Mouse (Mus musculus): ENCODE measurements around the gene Mettl7a1. TPM values are rescaled to one million over a fixed set of nuclear protein-coding genes. Genes with fewer than 3 reads are reported as not detected.
A peak's percentile ranks its signal among the peaks of the same experiment; 100 is the strongest.
"Not testable (repeated sequence)": the region's sequence is repeated elsewhere in the genome, so short reads cannot be mapped to it uniquely, and the experiment has no call there.

Mettl7a1 gene
- 3.2 and 3.9 TPM in 2 replicates for polyA plus RNA-seq (2014; fragmentation: Nextera tagmentation; extraction: Ambion mirVana)

GRCm38 (mm10) chr15:100304019-100304991, at the start of gene Mettl7a1:
Gene Mettl7a1, plus strand, starts transcription at chr15:100304140.
- ATAC-seq (replicated peaks; ENCODE audit: low FRiP score) (peak; percentile 87), DNase-seq (ENCODE audit: low spot score) (peak; percentile 82)
- WGBS, result 3% methylated on average over 25 of the region's 30 CpGs
- Histone ChIP-seq H3K4me2 (ENCODE audit: low read depth, low read length, severe bottlenecking) (peak within 1 kb of the TSS; percentile 67), H3K27ac (ENCODE audit: low read depth, low read length) (peak within 1 kb of the TSS; percentile 44; the same call in 1 of the 2 replicates), H3K36me3 (ENCODE audit: control insufficient read depth, insufficient read depth, low read length) (no peaks in the 10 kb centered on the region), H3K27me3 (ENCODE audit: control insufficient read depth, insufficient read depth, low read length) (no peaks in the 10 kb centered on the region), H3K4me3 (ENCODE audit: low read depth, low read length) (peak within 1 kb of the TSS; percentile 42), H3K9me3 (ENCODE audit: control insufficient read depth, low read length) (no peaks in the 10 kb centered on the region), H3K4me1 (replicated peaks; ENCODE audit: control insufficient read depth, insufficient read depth, low read length) (no peaks in the 10 kb centered on the region), H3K9ac (ENCODE audit: low read length) (peak within 1 kb of the TSS; percentile 67)

DNA sequence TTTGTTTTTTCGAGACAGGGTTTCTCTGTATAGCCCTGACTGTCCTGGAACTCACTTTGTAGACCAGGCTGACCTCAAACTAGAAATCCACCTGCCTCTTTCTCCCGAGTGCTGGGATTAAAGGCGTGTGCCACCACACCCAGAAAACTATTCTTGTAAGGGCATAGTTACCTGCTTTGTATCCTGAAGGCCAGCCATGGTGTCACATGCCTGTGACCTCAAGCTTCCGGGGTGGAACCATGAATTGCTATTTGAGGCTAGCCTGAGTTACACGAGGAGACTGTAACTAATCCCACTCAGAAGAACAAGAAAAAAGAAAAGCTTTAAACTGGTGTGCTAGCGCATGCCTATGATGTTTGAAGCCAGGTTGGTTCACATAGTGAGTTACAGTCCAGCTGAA, 47.6 kb upstream of the Mettl7a1 start:
- Histone ChIP-seq H3K27ac (ENCODE audit: low read depth, low read length) (no peak overlapping the region), H3K36me3 (ENCODE audit: control insufficient read depth, insufficient read depth, low read length) (peaks cover 20% of the 10 kb centered on the region; the same call in 1 of the 2 replicates), H3K4me3 (ENCODE audit: low read depth, low read length) (no peak overlapping the region), H3K27me3 (ENCODE audit: control insufficient read depth, insufficient read depth, low read length) (no peaks in the 10 kb centered on the region), H3K4me2 (ENCODE audit: low read depth, low read length, severe bottlenecking) (no peak overlapping the region), H3K4me1 (replicated peaks; ENCODE audit: control insufficient read depth, insufficient read depth, low read length) (no peaks in the 10 kb centered on the region), H3K9ac (ENCODE audit: low read length) (no peak overlapping the region), H3K9me3 (ENCODE audit: control insufficient read depth, low read length) (no peaks in the 10 kb centered on the region)
- ATAC-seq (replicated peaks; ENCODE audit: low FRiP score) (no peak), DNase-seq (ENCODE audit: low spot score) (no peak)
- WGBS, result 91% methylated on average over 6 of the region's 6 CpGs

- Histone ChIP-seq H3K4me3 (ENCODE audit: low read depth, low read length) (no peak overlapping the region), H3K4me2 (ENCODE audit: low read depth, low read length, severe bottlenecking) (no peak overlapping the region), H3K36me3 (ENCODE audit: control insufficient read depth, insufficient read depth, low read length) (peaks cover 20% of the 10 kb centered on the region; the same call in 1 of the 2 replicates), H3K9ac (ENCODE audit: low read length) (no peak overlapping the region), H3K9me3 (ENCODE audit: control insufficient read depth, low read length) (no peaks in the 10 kb centered on the region), H3K4me1 (replicated peaks; ENCODE audit: control insufficient read depth, insufficient read depth, low read length) (no peaks in the 10 kb centered on the region), H3K27me3 (ENCODE audit: control insufficient read depth, insufficient read depth, low read length) (no peaks in the 10 kb centered on the region), H3K27ac (ENCODE audit: low read depth, low read length) (no peak overlapping the region)
- ATAC-seq (replicated peaks; ENCODE audit: low FRiP score) (no peak), DNase-seq (ENCODE audit: low spot score) (no peak)
- WGBS, result 94% methylated on average over 5 of the region's 5 CpGs
These were observed 46.6 kb upstream of the Mettl7a1 start for GRCm38 (mm10) chr15:100257305-100257704.

- 95% methylated on average over 7 of the region's 7 CpGs for WGBS
- Histone ChIP-seq H3K9me3 (ENCODE audit: control insufficient read depth, low read length) (no peaks in the 10 kb centered on the region), H3K9ac (ENCODE audit: low read length) (no peak overlapping the region), H3K4me1 (replicated peaks; ENCODE audit: control insufficient read depth, insufficient read depth, low read length) (no peaks in the 10 kb centered on the region), H3K4me2 (ENCODE audit: low read depth, low read length, severe bottlenecking) (no peak overlapping the region), H3K27me3 (ENCODE audit: control insufficient read depth, insufficient read depth, low read length) (no peaks in the 10 kb centered on the region), H3K36me3 (ENCODE audit: control insufficient read depth, insufficient read depth, low read length) (peaks cover 12% of the 10 kb centered on the region; the same call in 1 of the 2 replicates), H3K4me3 (ENCODE audit: low read depth, low read length) (no peak overlapping the region), H3K27ac (ENCODE audit: low read depth, low read length) (no peak overlapping the region)
- no peak for DNase-seq (ENCODE audit: low spot score)
- no peak for ATAC-seq (replicated peaks; ENCODE audit: low FRiP score)
These were observed 45.1 kb upstream of the Mettl7a1 start for GRCm38 (mm10) chr15:100258646-100259425.

DNA sequence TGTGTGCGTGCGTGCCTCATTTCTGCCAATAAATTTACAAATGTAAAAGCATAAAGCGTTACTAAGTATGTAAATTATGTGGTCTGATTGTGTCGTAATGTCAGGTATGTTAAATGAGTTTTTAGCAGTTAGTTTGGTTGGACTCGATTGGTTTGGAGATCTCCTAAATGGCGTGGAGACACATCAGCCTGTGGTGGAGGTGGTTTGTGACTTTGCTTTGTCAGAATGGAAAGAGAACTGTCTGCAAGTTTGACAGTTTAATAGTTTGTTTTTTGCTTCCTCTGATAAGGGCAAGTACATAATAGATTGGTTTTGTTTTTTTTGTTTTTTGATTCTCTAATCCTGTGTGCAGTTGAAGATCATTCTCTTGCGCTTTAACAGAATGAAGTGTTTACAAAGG, 43.6 kb upstream of the Mettl7a1 start:
- H3K4me1 ChIP-seq (replicated peaks; ENCODE audit: control insufficient read depth, insufficient read depth, low read length); H3K9me3 ChIP-seq (ENCODE audit: control insufficient read depth, low read length); DNase-seq (ENCODE audit: low spot score); H3K27me3 ChIP-seq (ENCODE audit: control insufficient read depth, insufficient read depth, low read length); ATAC-seq (replicated peaks; ENCODE audit: low FRiP score); H3K4me2 ChIP-seq (ENCODE audit: low read depth, low read length, severe bottlenecking); H3K4me3 ChIP-seq (ENCODE audit: low read depth, low read length); H3K27ac ChIP-seq (ENCODE audit: low read depth, low read length); H3K36me3 ChIP-seq (ENCODE audit: control insufficient read depth, insufficient read depth, low read length); H3K9ac ChIP-seq (ENCODE audit: low read length): not testable (repeated sequence)
- 93% methylated on average over 6 of the region's 7 CpGs for WGBS

DNA sequence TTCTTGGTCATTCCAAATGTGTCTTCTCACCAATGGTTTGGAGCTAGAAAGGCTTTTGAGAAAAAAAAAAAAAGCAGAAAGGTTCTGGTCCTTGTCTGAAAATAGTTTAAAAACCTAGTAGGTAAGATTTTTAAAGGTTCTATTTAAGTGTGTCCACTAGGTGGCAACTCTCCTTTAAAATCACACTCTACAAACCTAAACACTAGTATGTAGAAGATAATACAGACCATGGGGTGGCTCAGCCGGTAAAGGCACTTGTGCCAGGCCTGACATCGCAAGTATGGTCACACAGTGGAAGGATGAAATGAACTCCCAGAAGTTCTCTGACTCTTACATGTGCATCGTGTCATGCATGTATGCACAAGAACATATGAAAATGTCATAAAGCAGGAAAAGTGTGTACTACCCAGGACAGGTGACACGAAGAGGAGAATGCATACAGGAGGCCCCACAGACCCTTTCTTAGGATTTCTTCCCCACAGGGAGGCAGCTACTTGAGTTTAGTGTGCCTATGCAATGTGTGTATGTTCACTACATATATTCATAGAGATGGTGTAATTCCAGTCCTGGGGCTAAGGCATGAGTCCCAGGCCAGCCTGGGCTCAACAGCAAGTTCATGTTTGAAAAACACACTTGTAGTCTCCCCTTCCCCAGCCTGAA, 40.6 kb upstream of the Mettl7a1 start:
- Histone ChIP-seq H3K4me3 (ENCODE audit: low read depth, low read length) (no peak overlapping the region), H3K4me1 (replicated peaks; ENCODE audit: control insufficient read depth, insufficient read depth, low read length) (no peaks in the 10 kb centered on the region), H3K27me3 (ENCODE audit: control insufficient read depth, insufficient read depth, low read length) (no peaks in the 10 kb centered on the region), H3K9ac (ENCODE audit: low read length) (no peak overlapping the region), H3K27ac (ENCODE audit: low read depth, low read length) (no peak overlapping the region), H3K36me3 (ENCODE audit: control insufficient read depth, insufficient read depth, low read length) (0 out of 2 replicates have a peak, but pooled peaks cover 4% of the 10 kb centered on the region), H3K9me3 (ENCODE audit: control insufficient read depth, low read length) (no peaks in the 10 kb centered on the region), H3K4me2 (ENCODE audit: low read depth, low read length, severe bottlenecking) (no peak overlapping the region)
- 23% methylated on average over 4 of the region's 4 CpGs for WGBS
- no peak for DNase-seq (ENCODE audit: low spot score)
- ATAC-seq (replicated peaks; ENCODE audit: low FRiP score), result no peak

- WGBS, result 84% methylated on average over 4 of the region's 5 CpGs
- ATAC-seq (replicated peaks; ENCODE audit: low FRiP score), result no peak
These were observed 38.2 kb upstream of the Mettl7a1 start for GRCm38 (mm10) chr15:100265586-100266325.

GRCm38 (mm10) chr15:100268916-100269315, 35.0 kb upstream of the Mettl7a1 start:
- DNase-seq (ENCODE audit: low spot score) (no peak), ATAC-seq (replicated peaks; ENCODE audit: low FRiP score) (no peak)
- WGBS, result 82% methylated on average over 2 of the region's 2 CpGs
- Histone ChIP-seq H3K9ac (ENCODE audit: low read length) (no peak overlapping the region), H3K27me3 (ENCODE audit: control insufficient read depth, insufficient read depth, low read length) (no peaks in the 10 kb centered on the region), H3K27ac (ENCODE audit: low read depth, low read length) (no peak overlapping the region), H3K4me2 (ENCODE audit: low read depth, low read length, severe bottlenecking) (no peak overlapping the region), H3K9me3 (ENCODE audit: control insufficient read depth, low read length) (no peaks in the 10 kb centered on the region), H3K4me1 (replicated peaks; ENCODE audit: control insufficient read depth, insufficient read depth, low read length) (no peaks in the 10 kb centered on the region), H3K36me3 (ENCODE audit: control insufficient read depth, insufficient read depth, low read length) (no peaks in the 10 kb centered on the region), H3K4me3 (ENCODE audit: low read depth, low read length) (no peak overlapping the region)

More at GRCm38 (mm10) chr15:100265586-100266325, 38.2 kb upstream of the Mettl7a1 start:
- no peak overlapping the region for H3K4me3 ChIP-seq (ENCODE audit: low read depth, low read length)
- H3K27ac ChIP-seq (ENCODE audit: low read depth, low read length), result no peak overlapping the region
- no peaks in the 10 kb centered on the region for H3K27me3 ChIP-seq (ENCODE audit: control insufficient read depth, insufficient read depth, low read length)
- DNase-seq (ENCODE audit: low spot score), result no peak
- no peaks in the 10 kb centered on the region for H3K9me3 ChIP-seq (ENCODE audit: control insufficient read depth, low read length)
- no peak overlapping the region for H3K9ac ChIP-seq (ENCODE audit: low read length)
- no peaks in the 10 kb centered on the region for H3K4me1 ChIP-seq (replicated peaks; ENCODE audit: control insufficient read depth, insufficient read depth, low read length)
- H3K4me2 ChIP-seq (ENCODE audit: low read depth, low read length, severe bottlenecking), result no peak overlapping the region
- no peaks in the 10 kb centered on the region for H3K36me3 ChIP-seq (ENCODE audit: control insufficient read depth, insufficient read depth, low read length)
